Mouse (Mus musculus) megakaryocyte, embryonic 14.5 days (primary cell): ENCODE results near the gene Frem1.

Source experiments
- FLI1 ChIP-seq: IDR thresholded peaks from 2 replicates; pipeline ENCODE4 v1.6.1; 2012; ENCODE audit warnings: low read length, inconsistent platforms, mixed read lengths
- GATA1 ChIP-seq: IDR thresholded peaks from 3 replicates; pipeline ENCODE4 v1.6.1; 2012; ENCODE audit warnings: mixed read lengths, low read length, inconsistent platforms, borderline replicate concordance

DNA sequence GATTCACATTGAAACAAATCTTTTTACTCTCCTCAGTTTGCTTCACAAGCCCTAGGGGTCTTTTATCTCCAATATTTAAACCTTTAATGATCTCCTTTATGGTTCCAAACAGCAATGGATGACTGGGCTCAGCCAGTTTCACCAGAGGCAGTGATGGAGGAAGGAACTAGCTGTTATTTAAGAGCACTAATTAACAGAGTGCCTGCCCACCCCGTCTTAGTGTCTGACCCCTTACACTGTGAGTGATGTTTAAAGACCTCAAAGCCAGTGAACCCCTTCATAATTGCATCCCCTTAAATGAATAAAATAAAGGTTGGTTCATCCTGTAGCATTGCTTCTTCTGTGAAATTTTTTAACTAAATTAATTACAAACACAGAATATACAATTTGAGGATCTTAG, 19.4 kb downstream of the Frem1 start:
- no peak for TF ChIP-seq GATA1
- TF ChIP-seq FLI1, result no peak
